Comparison of ENCODE assay signal across 8 mouse cellular contexts in genomic region chr11:116654255-116654821, GRCm38 (mm10). TPM values are rescaled to one million over a fixed set of nuclear protein-coding genes. Genes with fewer than 3 reads are reported as not detected.
A peak's percentile ranks its signal among the peaks of the same experiment; 100 is the strongest.
DNase-seq lines count a peak whose midpoint lies in the region; ATAC-seq lines count a peak whose summit lies in the region.

Gene Cygb, minus strand, starts transcription at chr11:116654313.

- peak within 1 kb of the TSS; percentile 95 for H3K4me2 ChIP-seq in embryonic facial prominence, embryonic 13.5 days
- peak within 1 kb of the TSS; percentile 96 for H3K4me2 ChIP-seq in heart, embryonic 15.5 days
- H3K4me2 ChIP-seq in midbrain, embryonic 15.5 days = peak within 1 kb of the TSS; percentile 93

- no peaks in the 10 kb centered on the region for H3K9me3 ChIP-seq in embryonic facial prominence, embryonic 13.5 days
- H3K9me3 ChIP-seq in heart, embryonic 15.5 days (replicated peaks) = no peaks in the 10 kb centered on the region
- no peaks in the 10 kb centered on the region for H3K9me3 ChIP-seq in midbrain, embryonic 15.5 days

- WGBS in embryonic facial prominence, embryonic 13.5 days = 6% methylated on average over 28 of the region's 28 CpGs
- 6% methylated on average over 28 of the region's 28 CpGs for WGBS in heart, embryonic 15.5 days
- WGBS in midbrain, embryonic 15.5 days = 6% methylated on average over 28 of the region's 28 CpGs

- intact Hi-C loops in left cerebral cortex, postnatal 10 days (cut with DNase I) = no loop called here

- H3K36me3 ChIP-seq in embryonic facial prominence, embryonic 13.5 days = no peaks in the 10 kb centered on the region
- no peaks in the 10 kb centered on the region for H3K36me3 ChIP-seq in heart, embryonic 15.5 days
- H3K36me3 ChIP-seq in midbrain, embryonic 15.5 days (replicated peaks) = no peaks in the 10 kb centered on the region

- H3K27me3 ChIP-seq in embryonic facial prominence, embryonic 13.5 days = peaks cover 46% of the 10 kb centered on the region
- H3K27me3 ChIP-seq in heart, embryonic 15.5 days = peaks cover 58% of the 10 kb centered on the region
- peaks cover 4% of the 10 kb centered on the region; the same call in 1 of the 2 replicates for H3K27me3 ChIP-seq in midbrain, embryonic 15.5 days (replicated peaks)

- DNase-seq in embryo, embryonic 11 days = peak; percentile 64
- no peak for DNase-seq in embryo, embryonic 10.5 days (ENCODE audit: low spot score)
- peak; percentile 43 for DNase-seq in Muller cell, postnatal 12 days (ENCODE audit: inconsistent ontology term)
- DNase-seq in left cerebral cortex, postnatal 10 days (ENCODE audit: extremely low spot score in 1 of 2, low spot score in 2 of 2) = peak in 1 of 2 experiments; percentile 59

- ATAC-seq in embryonic facial prominence, embryonic 13.5 days (ENCODE audit: insufficient number of reproducible peaks, insufficient read depth, low FRiP score, low TSS enrichment, low read depth) = no peak
- ATAC-seq in heart, embryonic 15.5 days (replicated peaks; ENCODE audit: insufficient number of reproducible peaks, insufficient read depth, low FRiP score, low read depth) = no peak
- peak; percentile 32; the same call in 1 of the 2 replicates for ATAC-seq in midbrain, embryonic 15.5 days (replicated peaks)
- no peak for ATAC-seq in erythroid progenitor cell, adult 5-6 weeks (replicated peaks; ENCODE audit: low FRiP score, poor library complexity, severe bottlenecking)

- peak within 1 kb of the TSS; percentile 55 for H3K4me3 ChIP-seq in embryonic facial prominence, embryonic 13.5 days
- H3K4me3 ChIP-seq in heart, embryonic 15.5 days = peak within 1 kb of the TSS; percentile 59
- H3K4me3 ChIP-seq in midbrain, embryonic 15.5 days = peak within 1 kb of the TSS; percentile 62

- peaks cover 56% of the 10 kb centered on the region for H3K4me1 ChIP-seq in embryonic facial prominence, embryonic 13.5 days
- peaks cover 37% of the 10 kb centered on the region for H3K4me1 ChIP-seq in heart, embryonic 15.5 days (replicated peaks)
- H3K4me1 ChIP-seq in midbrain, embryonic 15.5 days = peaks cover 34% of the 10 kb centered on the region

- no peak within 1 kb of the TSS; the same call in 1 of the 2 replicates for H3K27ac ChIP-seq in embryonic facial prominence, embryonic 13.5 days
- no peak within 1 kb of the TSS for H3K27ac ChIP-seq in heart, embryonic 15.5 days
- H3K27ac ChIP-seq in midbrain, embryonic 15.5 days = peak within 1 kb of the TSS; percentile 4; the same call in 1 of the 2 replicates

- H3K9ac ChIP-seq in embryonic facial prominence, embryonic 13.5 days = peak within 1 kb of the TSS; percentile 73
- H3K9ac ChIP-seq in heart, embryonic 15.5 days = peak within 1 kb of the TSS; percentile 61
- H3K9ac ChIP-seq in midbrain, embryonic 15.5 days = peak within 1 kb of the TSS; percentile 73

RNA-seq across cellular contexts. Expression of gene Cygb, which starts in this region (rescaled TPM):
- 7.1 and 7.9 TPM in 2 replicates for polyA plus RNA-seq in embryonic facial prominence, embryonic 13.5 days (2015; fragmentation: Nextera tagmentation; extraction: Ambion mirVana)
- polyA plus RNA-seq in heart, embryonic 15.5 days (2015; fragmentation: Nextera tagmentation; extraction: Ambion mirVana) = 9.1 and 11.6 TPM in 2 replicates
- total RNA-seq in left cerebral cortex, postnatal 10 days (2021) = 10 to 100 TPM; 22.8 to 27.4 TPM
- polyA plus RNA-seq in midbrain, embryonic 15.5 days (2015; fragmentation: Nextera tagmentation; extraction: Ambion mirVana) = 23.3 and 24.4 TPM in 2 replicates
- not detected in 2 replicates for total RNA-seq in erythroid progenitor cell, adult 5-6 weeks (2015; ENCODE audit: low replicate concordance)
- not detected in 2 replicates for total RNA-seq in erythroid progenitor cell, adult 5-6 weeks (2017; ENCODE audit: low replicate concordance)

Comparison
In these comparisons a context has a peak if more than half of its experiments do, and no peak if none do; other contexts are left out.
1. RNA of gene Cygb (total RNA-seq): 22.8 to 27.4 TPM in left cerebral cortex, postnatal 10 days; not detected in erythroid progenitor cell, adult 5-6 weeks; every median in the first group is over 10 times any median in the second.
2. Peak in every context shown above with its lines, with median percentiles within 50 percentile points of each other: H3K4me2 ChIP-seq, H3K4me3 ChIP-seq and H3K9ac ChIP-seq.